Mouse (Mus musculus): ENCODE measurements around the gene AC161166.1. TPM values are rescaled to one million over a fixed set of nuclear protein-coding genes. Genes with fewer than 3 reads are reported as not detected.

Gene AC161166.1
- polyA plus RNA-seq, 1 experiment from 2014 or later: 0.52 TPM

DNA sequence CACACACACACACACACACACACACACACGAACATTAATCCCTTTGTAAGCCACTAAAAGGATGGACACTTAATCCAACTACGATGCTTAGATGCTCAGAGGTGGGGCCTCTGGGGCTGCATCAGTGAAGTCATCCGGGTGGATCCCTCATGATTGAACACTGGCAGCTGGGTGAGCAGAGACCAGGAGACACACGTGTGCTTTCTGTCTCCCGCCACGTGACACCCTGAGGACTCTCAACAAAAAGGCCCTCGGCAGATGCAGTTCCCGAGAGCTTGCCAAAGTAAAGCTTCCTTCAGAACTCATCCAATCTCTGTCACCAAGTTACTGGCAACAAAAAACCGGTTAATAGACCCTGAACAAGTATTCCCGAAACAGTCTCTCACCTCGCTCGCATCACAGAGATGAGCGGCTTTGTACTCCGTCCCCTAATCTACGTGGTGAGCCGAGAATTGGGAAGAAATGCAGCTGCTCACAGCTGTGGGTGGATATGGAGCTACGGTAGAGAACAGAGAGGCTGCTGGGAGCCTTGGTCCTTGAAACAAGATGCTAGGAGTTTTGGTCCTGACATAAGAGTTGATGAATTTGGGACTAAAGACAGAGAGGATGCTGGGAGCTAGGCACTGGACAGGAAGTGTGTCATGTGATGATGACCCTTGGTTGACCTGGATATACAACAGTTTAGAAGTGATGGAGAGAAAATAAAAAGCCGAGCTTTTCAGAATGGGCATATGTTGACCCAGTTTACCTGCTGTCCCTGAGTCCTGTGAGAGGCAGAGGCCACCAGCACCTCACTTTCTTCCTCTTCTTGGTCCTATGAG, 31.9 kb downstream of the AC161166.1 start:
- Histone ChIP-seq H3K9ac (ENCODE audit: low read length) (no peak overlapping the region), H3K9me3 (ENCODE audit: control insufficient read depth, low read length) (no peaks in the 10 kb centered on the region; the same call in 1 of the 2 replicates), H3K27me3 (ENCODE audit: control insufficient read depth, insufficient read depth, low read length) (peaks cover 5% of the 10 kb centered on the region; the same call in 1 of the 2 replicates), H3K4me3 (ENCODE audit: low read depth, low read length) (no peak overlapping the region), H3K4me2 (ENCODE audit: low read depth, severe bottlenecking) (no peak overlapping the region), H3K27ac (replicated peaks; ENCODE audit: low read depth, low read length) (no peak overlapping the region), H3K4me1 (ENCODE audit: control insufficient read depth, insufficient read depth, low read length) (peaks cover 5% of the 10 kb centered on the region), H3K36me3 (ENCODE audit: control insufficient read depth, insufficient read depth, low read length) (no peaks in the 10 kb centered on the region)
- 67% methylated on average over 18 of the region's 18 CpGs for WGBS
- ATAC-seq (ENCODE audit: insufficient number of reproducible peaks, low FRiP score, low TSS enrichment, low read depth) (no peak), DNase-seq (ENCODE audit: low spot score) (no peak)

DNA sequence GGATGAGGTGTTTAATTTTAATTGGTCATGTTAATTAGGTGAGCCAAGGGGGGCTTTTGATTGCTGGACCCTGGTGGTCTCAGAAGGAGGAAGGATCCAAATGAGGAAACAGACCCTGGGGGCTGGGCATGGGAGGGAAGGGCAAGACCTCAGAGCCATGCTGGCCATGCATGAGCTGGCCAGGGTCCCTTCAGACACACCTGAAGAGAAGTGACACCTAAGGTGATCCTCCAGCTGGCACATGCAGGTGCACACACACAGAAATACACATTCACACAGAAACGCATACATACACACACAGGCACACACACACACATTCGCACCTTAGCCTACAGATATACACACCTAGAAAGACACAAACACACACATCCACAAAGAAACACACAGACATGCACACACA, 32.6 kb downstream of the AC161166.1 start:
- 96% methylated on average over 2 of the region's 2 CpGs for WGBS
- no peak for ATAC-seq (ENCODE audit: insufficient number of reproducible peaks, low FRiP score, low TSS enrichment, low read depth)

DNA sequence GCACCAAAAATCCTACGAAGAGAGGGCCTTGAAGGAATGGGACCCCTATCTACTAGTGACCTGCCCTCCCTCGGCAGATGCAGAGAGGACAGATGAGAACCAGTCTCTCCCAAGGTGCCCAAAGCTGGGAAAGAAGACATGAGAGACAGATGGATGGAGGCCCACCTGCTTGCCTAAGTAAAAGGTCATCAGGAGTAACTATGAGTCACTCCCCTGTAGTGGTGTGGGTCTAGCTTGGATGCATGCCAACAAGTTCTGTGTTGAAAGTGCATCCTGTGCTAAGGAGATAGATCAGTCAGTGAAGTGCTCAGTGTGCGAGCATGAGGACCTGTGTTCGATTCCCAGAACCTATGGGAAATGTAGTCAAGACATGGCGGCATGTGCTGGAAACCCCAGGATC, 33.3 kb downstream of the AC161166.1 start:
- H3K27ac ChIP-seq (replicated peaks; ENCODE audit: low read depth, low read length): no peak overlapping the region
- peaks cover 5% of the 10 kb centered on the region for H3K4me1 ChIP-seq (ENCODE audit: control insufficient read depth, insufficient read depth, low read length)
- no peaks in the 10 kb centered on the region for H3K36me3 ChIP-seq (ENCODE audit: control insufficient read depth, insufficient read depth, low read length)
- H3K4me2 ChIP-seq (ENCODE audit: low read depth, severe bottlenecking): no peak overlapping the region
- WGBS: 86% methylated on average over 5 of the region's 5 CpGs
- H3K9me3 ChIP-seq (ENCODE audit: control insufficient read depth, low read length): no peaks in the 10 kb centered on the region; the same call in 1 of the 2 replicates
- H3K9ac ChIP-seq (ENCODE audit: low read length): no peak overlapping the region
- ATAC-seq (ENCODE audit: insufficient number of reproducible peaks, low FRiP score, low TSS enrichment, low read depth): no peak
- peaks cover 5% of the 10 kb centered on the region; the same call in 1 of the 2 replicates for H3K27me3 ChIP-seq (ENCODE audit: control insufficient read depth, insufficient read depth, low read length)
- no peak for DNase-seq (ENCODE audit: low spot score)
- no peak overlapping the region for H3K4me3 ChIP-seq (ENCODE audit: low read depth, low read length)

More for the DNA sequence above, 32.6 kb downstream of the AC161166.1 start:
- Histone ChIP-seq H3K36me3 (ENCODE audit: control insufficient read depth, insufficient read depth, low read length) (no peaks in the 10 kb centered on the region), H3K4me2 (ENCODE audit: low read depth, severe bottlenecking) (no peak overlapping the region), H3K4me1 (ENCODE audit: control insufficient read depth, insufficient read depth, low read length) (peaks cover 5% of the 10 kb centered on the region), H3K27me3 (ENCODE audit: control insufficient read depth, insufficient read depth, low read length) (peaks cover 5% of the 10 kb centered on the region; the same call in 1 of the 2 replicates), H3K9me3 (ENCODE audit: control insufficient read depth, low read length) (no peaks in the 10 kb centered on the region; the same call in 1 of the 2 replicates), H3K27ac (replicated peaks; ENCODE audit: low read depth, low read length) (no peak overlapping the region), H3K9ac (ENCODE audit: low read length) (no peak overlapping the region), H3K4me3 (ENCODE audit: low read depth, low read length) (no peak overlapping the region)
- no peak for DNase-seq (ENCODE audit: low spot score)

DNA sequence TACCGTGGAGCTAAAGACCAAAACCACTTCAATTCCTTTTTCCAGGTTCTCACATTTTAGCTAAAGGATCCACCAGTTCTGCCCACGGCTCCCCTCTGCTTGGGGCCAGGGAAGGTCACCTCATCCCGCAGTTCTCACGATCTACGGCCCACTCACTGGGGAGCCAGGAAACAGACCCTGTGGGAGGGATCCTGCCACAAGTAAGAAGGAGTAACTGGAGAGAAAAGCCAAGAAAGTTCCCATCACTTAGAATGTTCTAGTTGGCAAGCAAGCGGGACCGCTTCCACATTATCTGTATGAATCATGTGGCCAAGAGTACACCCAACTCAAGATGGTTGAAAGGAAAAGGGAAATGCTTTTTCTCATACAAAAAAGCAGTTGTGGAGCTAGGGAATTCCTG, 35.4 kb downstream of the AC161166.1 start:
- 84% methylated on average over 7 of the region's 7 CpGs for WGBS
- DNase-seq (ENCODE audit: low spot score): no peak

DNA sequence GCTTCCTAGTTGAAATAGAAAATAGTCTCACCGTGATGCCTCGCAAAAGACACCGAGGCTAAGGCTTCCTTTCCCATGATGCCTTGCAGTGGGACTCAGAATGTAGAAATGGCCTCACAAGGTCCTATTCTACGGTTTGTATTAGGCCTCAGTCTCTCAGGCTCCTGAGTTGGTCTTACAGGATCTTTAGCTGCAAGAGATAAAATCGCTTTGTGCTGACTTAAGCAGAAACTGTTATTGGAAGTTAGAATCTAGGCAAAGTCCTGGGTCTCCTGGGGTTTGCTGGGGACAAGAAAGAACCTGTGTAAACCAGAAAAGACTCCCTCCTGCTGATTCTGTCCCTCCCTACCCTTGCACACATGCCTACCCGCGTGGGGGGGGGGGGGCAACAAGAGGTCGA, 35.9 kb downstream of the AC161166.1 start:
- WGBS: 78% methylated on average over 8 of the region's 8 CpGs
- no peak overlapping the region for H3K4me3 ChIP-seq (ENCODE audit: low read depth, low read length)
- H3K36me3 ChIP-seq (ENCODE audit: control insufficient read depth, insufficient read depth, low read length): no peaks in the 10 kb centered on the region
- DNase-seq (ENCODE audit: low spot score) (no peak), ATAC-seq (ENCODE audit: insufficient number of reproducible peaks, low FRiP score, low TSS enrichment, low read depth) (no peak)
- no peak overlapping the region for H3K9ac ChIP-seq (ENCODE audit: low read length)
- no peak overlapping the region for H3K27ac ChIP-seq (replicated peaks; ENCODE audit: low read depth, low read length)
- no peaks in the 10 kb centered on the region; the same call in 1 of the 2 replicates for H3K9me3 ChIP-seq (ENCODE audit: control insufficient read depth, low read length)
- no peaks in the 10 kb centered on the region for H3K4me1 ChIP-seq (ENCODE audit: control insufficient read depth, insufficient read depth, low read length)
- no peak overlapping the region for H3K4me2 ChIP-seq (ENCODE audit: low read depth, severe bottlenecking)
- H3K27me3 ChIP-seq (ENCODE audit: control insufficient read depth, insufficient read depth, low read length): no peaks in the 10 kb centered on the region

More for the DNA sequence above, 35.4 kb downstream of the AC161166.1 start:
- no peak overlapping the region for H3K9ac ChIP-seq (ENCODE audit: low read length)
- H3K4me3 ChIP-seq (ENCODE audit: low read depth, low read length): no peak overlapping the region
- no peak overlapping the region for H3K4me2 ChIP-seq (ENCODE audit: low read depth, severe bottlenecking)
- H3K36me3 ChIP-seq (ENCODE audit: control insufficient read depth, insufficient read depth, low read length): no peaks in the 10 kb centered on the region
- no peak overlapping the region for H3K27ac ChIP-seq (replicated peaks; ENCODE audit: low read depth, low read length)
- no peaks in the 10 kb centered on the region; the same call in 1 of the 2 replicates for H3K9me3 ChIP-seq (ENCODE audit: control insufficient read depth, low read length)
- no peak for ATAC-seq (ENCODE audit: insufficient number of reproducible peaks, low FRiP score, low TSS enrichment, low read depth)
- H3K27me3 ChIP-seq (ENCODE audit: control insufficient read depth, insufficient read depth, low read length): no peaks in the 10 kb centered on the region
- H3K4me1 ChIP-seq (ENCODE audit: control insufficient read depth, insufficient read depth, low read length): no peaks in the 10 kb centered on the region

DNA sequence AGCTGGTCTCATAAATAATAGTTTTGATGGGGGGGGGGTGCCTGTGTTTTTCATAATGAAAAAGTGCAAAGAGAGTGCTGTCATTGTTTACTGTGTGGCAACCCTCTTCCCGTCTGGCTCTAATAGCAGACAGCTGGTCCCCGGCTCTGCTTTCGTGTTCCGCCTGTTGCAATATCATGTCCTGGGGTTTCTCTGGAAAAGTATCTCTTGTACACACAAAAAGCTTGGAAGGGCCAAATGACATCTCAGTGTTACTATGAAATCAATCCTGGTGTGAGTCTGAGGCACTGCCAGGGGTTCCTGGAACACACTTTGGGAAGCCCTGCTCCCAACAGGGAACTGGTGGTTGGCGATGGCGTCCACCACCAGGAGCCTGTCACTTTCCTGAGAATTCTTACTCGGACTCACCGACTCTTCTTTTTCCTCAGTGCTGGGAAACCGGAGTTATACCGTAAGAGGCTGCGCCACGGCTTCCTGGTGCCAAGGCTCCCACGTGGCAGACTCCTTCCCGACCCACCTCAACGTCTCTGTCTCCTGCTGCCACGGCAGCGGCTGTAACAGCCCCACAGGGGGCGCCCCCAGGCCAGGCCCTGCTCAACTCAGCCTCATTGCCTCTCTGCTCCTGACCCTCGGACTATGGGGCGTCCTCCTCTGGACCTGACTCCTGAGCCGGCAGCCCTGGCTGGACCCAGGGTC, 37.3 kb downstream of the AC161166.1 start:
- H3K9me3 ChIP-seq (ENCODE audit: control insufficient read depth, low read length): peaks cover 3% of the 10 kb centered on the region; the same call in 1 of the 2 replicates
- H3K27me3 ChIP-seq (ENCODE audit: control insufficient read depth, insufficient read depth, low read length): no peaks in the 10 kb centered on the region
- 41% methylated on average over 21 of the region's 21 CpGs for WGBS
- H3K27ac ChIP-seq (replicated peaks; ENCODE audit: low read depth, low read length): no peak overlapping the region
- no peaks in the 10 kb centered on the region for H3K4me1 ChIP-seq (ENCODE audit: control insufficient read depth, insufficient read depth, low read length)
- DNase-seq (ENCODE audit: low spot score) (no peak), ATAC-seq (ENCODE audit: insufficient number of reproducible peaks, low FRiP score, low TSS enrichment, low read depth) (no peak)
- no peaks in the 10 kb centered on the region for H3K36me3 ChIP-seq (ENCODE audit: control insufficient read depth, insufficient read depth, low read length)
- H3K9ac ChIP-seq (ENCODE audit: low read length): peak overlapping the region; percentile 24; the same call in 1 of the 2 replicates
- H3K4me3 ChIP-seq (ENCODE audit: low read depth, low read length): no peak overlapping the region
- 0 out of 2 replicates have a peak overlapping the region, but pooled peaks have one; percentile 0 for H3K4me2 ChIP-seq (ENCODE audit: low read depth, severe bottlenecking)

GRCm38 (mm10) chr7:24473913-24474529, 38.2 kb downstream of the AC161166.1 start:
- DNase-seq (ENCODE audit: low spot score): peak; percentile 80
- no peaks in the 10 kb centered on the region for H3K27me3 ChIP-seq (ENCODE audit: control insufficient read depth, insufficient read depth, low read length)
- peaks cover 3% of the 10 kb centered on the region for H3K9me3 ChIP-seq (ENCODE audit: control insufficient read depth, low read length)
- 53% methylated on average over 10 of the region's 10 CpGs for WGBS
- H3K4me2 ChIP-seq (ENCODE audit: low read depth, severe bottlenecking): no peak overlapping the region
- ATAC-seq (ENCODE audit: insufficient number of reproducible peaks, low FRiP score, low TSS enrichment, low read depth): no peak
- H3K4me3 ChIP-seq (ENCODE audit: low read depth, low read length): no peak overlapping the region
- no peak overlapping the region for H3K9ac ChIP-seq (ENCODE audit: low read length)
- no peaks in the 10 kb centered on the region for H3K4me1 ChIP-seq (ENCODE audit: control insufficient read depth, insufficient read depth, low read length)
- H3K36me3 ChIP-seq (ENCODE audit: control insufficient read depth, insufficient read depth, low read length): no peaks in the 10 kb centered on the region
- no peak overlapping the region for H3K27ac ChIP-seq (replicated peaks; ENCODE audit: low read depth, low read length)

DNA sequence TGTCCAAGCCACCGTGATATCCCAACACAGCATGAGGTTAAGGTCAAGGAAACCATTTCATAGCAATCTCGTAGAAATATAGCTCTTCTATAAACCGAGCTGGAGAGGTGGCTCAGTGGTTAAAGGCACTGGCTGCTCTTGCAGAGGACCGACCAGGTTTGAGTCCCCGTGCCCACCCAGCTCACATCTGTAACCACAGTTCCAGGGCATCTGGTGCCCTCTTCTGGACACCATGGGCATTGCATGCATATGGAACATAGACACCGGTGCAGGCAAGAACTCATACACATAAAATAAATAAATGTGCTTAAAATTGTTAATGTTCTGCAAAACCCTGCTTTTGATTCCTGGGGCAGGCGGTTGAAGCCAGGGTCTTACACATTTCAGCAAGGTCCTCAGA, 39.3 kb downstream of the AC161166.1 start:
- no peak overlapping the region for H3K9ac ChIP-seq (ENCODE audit: low read length)
- no peaks in the 10 kb centered on the region for H3K36me3 ChIP-seq (ENCODE audit: control insufficient read depth, insufficient read depth, low read length)
- H3K9me3 ChIP-seq (ENCODE audit: control insufficient read depth, low read length): peaks cover 3% of the 10 kb centered on the region
- 79% methylated on average over 7 of the region's 7 CpGs for WGBS
- no peak overlapping the region for H3K4me3 ChIP-seq (ENCODE audit: low read depth, low read length)
- no peak overlapping the region for H3K4me2 ChIP-seq (ENCODE audit: low read depth, severe bottlenecking)
- no peaks in the 10 kb centered on the region for H3K27me3 ChIP-seq (ENCODE audit: control insufficient read depth, insufficient read depth, low read length)
- H3K4me1 ChIP-seq (ENCODE audit: control insufficient read depth, insufficient read depth, low read length): no peaks in the 10 kb centered on the region
- ATAC-seq (ENCODE audit: insufficient number of reproducible peaks, low FRiP score, low TSS enrichment, low read depth) (no peak), DNase-seq (ENCODE audit: low spot score) (peak; percentile 63)
- H3K27ac ChIP-seq (replicated peaks; ENCODE audit: low read depth, low read length): no peak overlapping the region

All from limb, embryonic 11.5 days (tissue).